Mouse (Mus musculus) bone marrow macrophage, adult 2 months (primary cell): Measurements from ENCODE around the gene Olfr1143. TPM values are rescaled to one million over a fixed set of nuclear protein-coding genes. Genes with fewer than 3 reads are reported as not detected.

Experiments
- H3K27ac ChIP-seq: 2 replicates; pipeline ENCODE4 v1.5.1; 2012; ENCODE audit warnings: low read depth, low read length; ENCODE audit not compliant: insufficient read depth
- H3K4me1 ChIP-seq: 2 replicates; pipeline ENCODE4 v1.6.1; 2012; ENCODE audit warnings: low read length; ENCODE audit not compliant: control insufficient read depth, insufficient read depth
- H3K4me3 ChIP-seq: 2 replicates; pipeline ENCODE4 v1.5.1; 2012; ENCODE audit warnings: mild to moderate bottlenecking, low read length, moderate library complexity; ENCODE audit not compliant: insufficient read depth
- CTCF ChIP-seq: IDR thresholded peaks from 2 replicates; pipeline ENCODE4 v1.5.1; 2012; ENCODE audit warnings: low read depth, mild to moderate bottlenecking, low read length, moderate library complexity
- POLR2A ChIP-seq: IDR thresholded peaks from 2 replicates; pipeline ENCODE4 v1.6.1; 2012; ENCODE audit warnings: mild to moderate bottlenecking, low read depth, low read length, borderline replicate concordance
- polyA plus RNA-seq: library from polyadenylated mRNA; stranded (reverse); fragments of >200 nt; gene quantifications from 2 replicates; pipeline ENCODE4 v1.2.4, GENCODE M21; 2012; ENCODE audit not compliant: missing spikeins, insufficient read depth, insufficient read length

Olfr1143 gene
- not detected in 2 replicates for polyA plus RNA-seq

DNA sequence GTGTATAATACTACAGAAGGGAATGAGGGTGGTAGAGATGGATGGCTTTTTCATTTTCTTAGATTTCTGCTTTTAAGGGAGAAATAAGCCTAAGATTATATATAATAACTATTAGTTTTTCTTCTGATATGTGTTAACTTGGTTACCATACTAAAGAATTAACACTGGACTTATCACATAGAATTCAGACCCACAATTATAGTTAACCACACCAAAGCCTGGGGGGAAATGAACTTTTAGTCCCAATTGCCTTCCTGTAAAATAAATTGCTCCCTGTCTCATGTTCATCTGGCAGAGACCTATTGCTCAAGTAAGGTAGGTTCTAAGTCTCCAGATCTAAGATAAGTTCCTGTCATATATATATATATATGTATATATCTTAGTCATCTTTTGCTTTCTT is at the start of gene Olfr1143:
TSS of gene Olfr1143 (plus strand) at position 301 of the 400 bp plus-strand sequence.
- H3K4me3 ChIP-seq: no peak within 1 kb of the TSS
- H3K4me1 ChIP-seq: no peaks in the 10 kb centered on the region
- TF ChIP-seq CTCF (no peak), POLR2A (no peak)
- H3K27ac ChIP-seq: no peak within 1 kb of the TSS

DNA sequence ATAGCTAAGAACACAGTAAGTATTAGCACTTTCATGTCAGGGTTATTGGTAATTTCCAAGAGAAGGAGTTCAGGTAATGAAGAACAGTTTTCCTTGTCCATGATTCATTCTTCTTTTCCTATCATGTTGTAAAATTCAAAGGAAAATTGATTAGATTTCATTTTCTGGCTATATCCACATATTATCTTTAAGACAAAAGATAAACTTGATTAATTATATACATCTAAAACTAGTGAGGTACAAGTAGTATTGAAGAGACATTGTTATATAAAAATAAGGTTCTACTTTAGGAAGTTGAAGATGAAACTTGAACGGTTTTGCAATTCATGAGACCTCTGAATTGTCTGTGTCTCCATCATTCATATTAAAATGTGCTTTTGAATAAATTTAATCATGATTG is 46.5 kb upstream of the Olfr1143 start, which contains the start of gene Olfr1141:
TSS of gene Olfr1141 (minus strand) at position 101 of the 400 bp plus-strand sequence.
- TF ChIP-seq CTCF (no peak), POLR2A (no peak)
- no peak within 1 kb of the TSS for H3K4me3 ChIP-seq
- H3K27ac ChIP-seq: no peak within 1 kb of the TSS
- H3K4me1 ChIP-seq: no peaks in the 10 kb centered on the region

DNA sequence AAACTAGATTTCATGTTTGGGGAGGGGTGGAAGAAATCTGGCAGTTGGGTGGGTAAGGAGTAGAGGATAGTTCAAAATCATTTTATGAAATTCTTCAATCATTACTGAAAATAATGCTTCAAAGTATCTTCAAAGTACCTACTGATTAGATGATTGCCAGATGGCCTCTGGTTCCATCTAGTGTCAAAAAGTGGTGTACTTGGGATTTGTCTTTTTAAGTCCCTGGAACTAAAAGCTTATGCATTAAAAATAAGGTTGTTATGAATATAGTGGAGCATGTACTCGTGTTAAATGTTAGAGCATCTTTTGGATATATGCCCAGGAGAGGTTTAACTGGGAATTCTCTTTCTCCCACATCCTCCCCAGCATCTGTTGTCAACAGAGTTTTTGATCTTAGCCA is 24.2 kb upstream of the Olfr1143 start:
- H3K27ac ChIP-seq: no peak overlapping the region
- no peak overlapping the region for H3K4me3 ChIP-seq
- H3K4me1 ChIP-seq: no peaks in the 10 kb centered on the region
- TF ChIP-seq POLR2A: no peak
- TF ChIP-seq CTCF: no peak

DNA sequence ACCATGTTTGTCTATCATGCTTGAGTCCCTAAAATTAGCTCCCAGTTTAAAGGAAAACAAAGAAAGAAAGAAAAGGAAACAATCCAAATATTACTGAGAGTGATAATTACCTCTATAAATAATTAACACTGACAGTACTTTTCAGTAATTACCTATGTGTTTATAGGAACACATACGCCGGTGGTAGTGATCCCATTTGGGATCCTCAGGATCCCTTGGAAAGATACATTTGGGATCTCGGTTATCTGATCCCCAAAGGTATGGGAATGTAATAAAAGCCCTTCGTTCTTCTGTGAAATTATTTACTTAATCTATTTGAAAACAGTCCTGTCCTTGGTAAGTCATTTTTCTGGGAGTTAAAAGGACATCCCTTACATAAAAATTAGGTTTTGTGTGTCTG is 21.2 kb upstream of the Olfr1143 start, which contains the start of gene Olfr152:
TSS of gene Olfr152 (plus strand) at position 301 of the 400 bp plus-strand sequence.
- Histone ChIP-seq H3K4me1 (no peaks in the 10 kb centered on the region), H3K27ac (no peak within 1 kb of the TSS), H3K4me3 (no peak within 1 kb of the TSS)
- TF ChIP-seq CTCF (no peak), POLR2A (no peak)

DNA sequence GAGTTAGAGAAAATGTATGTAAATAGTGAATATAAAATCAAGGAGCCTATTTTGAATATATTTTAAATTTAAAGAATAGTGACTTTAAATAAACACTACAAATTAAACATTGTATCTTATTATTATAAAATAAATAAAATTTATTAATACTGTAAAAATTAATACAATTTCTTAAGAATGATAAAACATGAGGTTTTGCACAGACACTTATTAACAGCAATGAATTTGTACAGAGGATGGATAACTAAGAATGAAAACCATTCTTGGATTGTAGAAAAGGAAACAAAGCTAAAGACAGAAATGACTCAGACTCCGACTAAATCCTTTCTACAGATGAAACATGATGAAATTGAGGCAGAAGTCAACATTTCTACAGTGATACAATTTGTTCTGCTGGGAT is 9.1 kb downstream of the Olfr1143 start, which contains the start of gene Olfr1145:
TSS of gene Olfr1145 (plus strand) at position 301 of the 400 bp plus-strand sequence.
- Histone ChIP-seq H3K27ac (no peak within 1 kb of the TSS), H3K4me1 (no peaks in the 10 kb centered on the region), H3K4me3 (no peak within 1 kb of the TSS)
- no peak for TF ChIP-seq CTCF

DNA sequence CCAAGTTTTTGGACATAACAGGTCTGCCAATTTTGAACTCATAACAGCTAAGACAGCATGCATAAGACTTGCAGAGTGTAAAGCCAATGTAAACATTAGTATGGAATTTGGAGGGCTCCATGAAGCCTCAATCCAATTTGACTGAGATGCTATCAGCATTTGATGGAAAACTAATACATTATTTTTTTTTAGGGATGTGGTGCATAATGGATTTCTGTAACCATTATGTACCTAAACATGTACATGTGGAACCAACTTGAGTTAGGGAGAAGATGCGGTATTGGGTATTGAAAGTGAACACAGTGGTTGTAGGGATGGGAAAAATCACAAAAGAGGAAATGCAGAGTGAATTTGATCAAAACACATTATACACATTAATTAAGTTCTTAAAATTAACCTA is 29.8 kb downstream of the Olfr1143 start, which contains the start of gene Olfr1148:
TSS of gene Olfr1148 (plus strand) at position 301 of the 400 bp plus-strand sequence.
- H3K4me1 ChIP-seq: no peaks in the 10 kb centered on the region
- TF ChIP-seq POLR2A (no peak), CTCF (no peak)
- H3K4me3 ChIP-seq: no peak within 1 kb of the TSS
- H3K27ac ChIP-seq: no peak within 1 kb of the TSS

DNA sequence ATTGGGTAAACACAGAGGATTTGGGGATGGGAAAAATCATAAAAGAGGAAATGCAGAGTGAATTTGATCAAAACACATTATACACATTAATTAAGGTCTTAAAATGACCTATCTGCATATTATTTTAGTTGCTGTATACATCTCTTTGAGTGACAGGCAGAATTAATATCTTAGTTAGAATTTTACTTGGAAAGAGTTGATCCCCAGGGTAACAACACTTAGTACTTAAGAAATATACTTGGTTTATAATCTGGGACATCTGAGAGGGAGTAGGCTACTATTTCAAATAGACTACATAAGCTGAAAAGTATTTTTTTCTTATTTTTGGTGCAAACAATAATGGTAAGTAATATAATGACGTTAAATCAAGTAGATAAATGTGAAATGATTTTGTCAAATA is 43.3 kb downstream of the Olfr1143 start, which contains the start of gene Olfr1150-ps1:
TSS of gene Olfr1150-ps1 (plus strand) at position 301 of the 400 bp plus-strand sequence.
- Histone ChIP-seq H3K27ac (no peak within 1 kb of the TSS), H3K4me3 (no peak within 1 kb of the TSS), H3K4me1 (no peaks in the 10 kb centered on the region)
- TF ChIP-seq CTCF: no peak
- no peak for TF ChIP-seq POLR2A

Other genes with a start within 250 kb of the Olfr1143 start
- 0.60 TPM in 1 of 2 replicates, not detected in the other for gene Olfr1129, start 226.7 kb upstream of the Olfr1143 start, polyA plus RNA-seq
- gene Olfr1130, start 194.4 kb upstream of the Olfr1143 start, polyA plus RNA-seq: not detected in 2 replicates
- not detected in 2 replicates for gene Olfr1131, start 173.5 kb upstream of the Olfr1143 start, polyA plus RNA-seq
- gene Olfr1132, start 163.1 kb upstream of the Olfr1143 start, polyA plus RNA-seq: not detected in 2 replicates
- not detected in 2 replicates for gene Olfr1133, start 153.2 kb upstream of the Olfr1143 start, polyA plus RNA-seq
- not detected in 2 replicates for gene Olfr1134, start 142.1 kb upstream of the Olfr1143 start, polyA plus RNA-seq
- gene Olfr1135, start 126.9 kb upstream of the Olfr1143 start, polyA plus RNA-seq: not detected in 2 replicates
- gene Olfr1136, start 106.6 kb upstream of the Olfr1143 start, polyA plus RNA-seq: not detected in 2 replicates
- gene Olfr1137, start 87.4 kb upstream of the Olfr1143 start, polyA plus RNA-seq: not detected in 2 replicates
- gene Olfr1138, start 60.6 kb upstream of the Olfr1143 start, polyA plus RNA-seq: not detected in 2 replicates
- gene Olfr1140, start 56.8 kb upstream of the Olfr1143 start, polyA plus RNA-seq: not detected in 2 replicates
- gene Olfr1141, start 46.6 kb upstream of the Olfr1143 start, polyA plus RNA-seq: not detected in 2 replicates
- not detected in 2 replicates for gene Olfr152, start 21.1 kb upstream of the Olfr1143 start, polyA plus RNA-seq
- gene Olfr1145, start 9.2 kb downstream of the Olfr1143 start, polyA plus RNA-seq: not detected in 2 replicates
- gene Olfr1148, start 29.9 kb downstream of the Olfr1143 start, polyA plus RNA-seq: not detected in 2 replicates
- gene Olfr1150-ps1, start 43.4 kb downstream of the Olfr1143 start, polyA plus RNA-seq: not detected in 2 replicates
- not detected in 2 replicates for gene Olfr1151, start 55.3 kb downstream of the Olfr1143 start, polyA plus RNA-seq
- 0.89 TPM in 1 of 2 replicates, not detected in the other for gene Olfr1152, start 65.9 kb downstream of the Olfr1143 start, polyA plus RNA-seq
- gene Olfr1153, start 94.4 kb downstream of the Olfr1143 start, polyA plus RNA-seq: not detected in 2 replicates
- not detected in 2 replicates for gene Olfr1154, start 104.6 kb downstream of the Olfr1143 start, polyA plus RNA-seq
- not detected in 2 replicates for gene Olfr1155, start 144.5 kb downstream of the Olfr1143 start, polyA plus RNA-seq
- gene Olfr1156, start 152.5 kb downstream of the Olfr1143 start, polyA plus RNA-seq: not detected in 2 replicates
- not detected in 2 replicates for gene Olfr1157, start 167.7 kb downstream of the Olfr1143 start, polyA plus RNA-seq
- not detected in 2 replicates for gene Olfr74, start 174.1 kb downstream of the Olfr1143 start, polyA plus RNA-seq
- gene Olfr1158, start 189.5 kb downstream of the Olfr1143 start, polyA plus RNA-seq: not detected in 2 replicates
- gene Olfr1160, start 207.7 kb downstream of the Olfr1143 start, polyA plus RNA-seq: not detected in 2 replicates
- not detected in 2 replicates for gene Olfr1161, start 222.2 kb downstream of the Olfr1143 start, polyA plus RNA-seq
- gene Olfr73, start 237.1 kb downstream of the Olfr1143 start, polyA plus RNA-seq: not detected in 2 replicates